Mouse (Mus musculus) stomach, postnatal 0 days (tissue): ENCODE results near the gene Chn2. TPM values are rescaled to one million over a fixed set of nuclear protein-coding genes. Genes with fewer than 3 reads are reported as not detected.
A peak's percentile ranks its signal among the peaks of the same experiment; 100 is the strongest.

Experiments
- ATAC-seq: fragments of 200-750 bp; cut with Nextera tagmentation; 2 replicates; pipeline ENCODE4 v1.8.0; 2017; ENCODE audit not compliant: low FRiP score, low TSS enrichment
- DNase-seq: peaks from one replicate; pipeline ENCODE4 v3.0.0-alpha.2; 2016; ENCODE audit warnings: low spot score
- H3K27ac ChIP-seq: fragments of 300-500 bp; sonication (generic); replicated peaks from 2 replicates; pipeline ENCODE4 v1.5.1; 2014; ENCODE audit warnings: mild to moderate bottlenecking, control low read depth
- H3K27me3 ChIP-seq: fragments of 300-500 bp; sonication (generic); 2 replicates; pipeline ENCODE4 v1.6.1; 2014; ENCODE audit warnings: low read length; ENCODE audit not compliant: control insufficient read depth, insufficient read depth
- H3K36me3 ChIP-seq: fragments of 300-500 bp; sonication (generic); 2 replicates; pipeline ENCODE4 v1.6.1; 2014; ENCODE audit warnings: low read length, mixed read lengths; ENCODE audit not compliant: control insufficient read depth, insufficient read depth
- H3K4me1 ChIP-seq: fragments of 300-500 bp; sonication (generic); replicated peaks from 2 replicates; pipeline ENCODE4 v1.6.1; 2014; ENCODE audit warnings: antibody characterized with exemption; ENCODE audit not compliant: control insufficient read depth, insufficient read depth
- H3K4me2 ChIP-seq: fragments of 300-500 bp; sonication (generic); replicated peaks from 2 replicates; pipeline ENCODE4 v1.6.1; 2014; ENCODE audit warnings: low read depth, mild to moderate bottlenecking, control low read depth, moderate library complexity
- H3K4me3 ChIP-seq: fragments of 300-500 bp; sonication (generic); 2 replicates; pipeline ENCODE4 v1.5.1; 2014; ENCODE audit warnings: low read depth, low read length, control low read depth
- H3K9ac ChIP-seq: fragments of 300-500 bp; sonication (generic); 2 replicates; pipeline ENCODE4 v1.6.1; 2014; ENCODE audit warnings: mild to moderate bottlenecking, low read length, control low read depth, mixed read lengths
- H3K9me3 ChIP-seq: fragments of 300-500 bp; sonication (generic); 2 replicates; pipeline ENCODE4 v1.6.1; 2016; ENCODE audit warnings: low read length; ENCODE audit not compliant: control insufficient read depth
- CTCF ChIP-seq: IDR thresholded peaks from 2 replicates; pipeline ENCODE4 v1.5.1; 2016; ENCODE audit warnings: antibody characterized with exemption, low read depth, mild to moderate bottlenecking, moderate library complexity
- EP300 ChIP-seq: optimal IDR thresholded peaks from 2 replicates; pipeline ENCODE3; 2016; ENCODE audit warnings: antibody characterized with exemption
- WGBS: fragments of 180-500 bp; shearing (Covaris S2); extraction: QIAGEN DNeasy Blood & Tissue Kit; methylation state at CpG from one replicate; pipeline ENCODE4 v1.1.7; 2014; 5-methylcytosine and 5-hydroxymethylcytosine counted together
- polyA plus RNA-seq: library from polyadenylated mRNA; unstranded; fragments of >200 nt; fragmentation: Nextera tagmentation; extraction: Ambion mirVana; gene quantifications from 2 replicates; pipeline ENCODE4 v1.2.1, GENCODE M21; 2015

Chn2 gene
- polyA plus RNA-seq, 1 experiment from 2014 or later, result 19.1 TPM

DNA sequence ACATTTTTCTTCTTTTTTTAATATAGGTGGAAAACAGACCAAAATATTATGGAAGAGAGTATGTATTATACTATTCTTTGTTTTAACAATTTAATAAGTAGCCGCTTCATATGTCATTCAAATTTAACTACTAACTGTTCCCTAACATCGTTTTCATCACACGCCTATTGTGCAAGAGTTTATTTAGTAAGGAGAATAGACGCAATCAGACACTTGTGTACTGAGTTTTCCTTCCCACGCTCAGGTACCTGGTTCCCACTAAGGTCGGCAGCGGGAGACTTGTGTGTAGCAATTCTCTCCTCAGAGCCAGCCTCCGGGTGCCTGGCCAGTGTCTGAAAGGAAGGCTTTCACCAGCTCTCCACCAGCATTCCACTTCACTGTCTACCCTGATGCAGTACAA, 176.3 kb downstream of the Chn2 start:
- Histone ChIP-seq H3K9me3 (no peaks in the 10 kb centered on the region), H3K27me3 (no peaks in the 10 kb centered on the region), H3K36me3 (no peaks in the 10 kb centered on the region), H3K27ac (no peak overlapping the region), H3K4me1 (no peaks in the 10 kb centered on the region), H3K4me3 (no peak overlapping the region), H3K9ac (no peak overlapping the region), H3K4me2 (no peak overlapping the region)
- TF ChIP-seq EP300, result no peak
- no peak for TF ChIP-seq CTCF
- 77% methylated on average over 8 of the region's 8 CpGs for WGBS
- DNase-seq (no peak), ATAC-seq (no peak)

GRCm38 (mm10) chr6:54216512-54216911, 177.2 kb downstream of the Chn2 start:
- no peak for DNase-seq
- TF ChIP-seq CTCF, result no peak
- no peak for ATAC-seq
- Histone ChIP-seq H3K36me3 (no peaks in the 10 kb centered on the region; the same call in 1 of the 2 replicates), H3K4me1 (no peaks in the 10 kb centered on the region), H3K27me3 (no peaks in the 10 kb centered on the region), H3K4me3 (no peak overlapping the region), H3K4me2 (no peak overlapping the region), H3K9ac (no peak overlapping the region), H3K27ac (no peak overlapping the region), H3K9me3 (no peaks in the 10 kb centered on the region)
- 78% methylated on average over 5 of the region's 5 CpGs for WGBS

GRCm38 (mm10) chr6:54220124-54220523, 180.8 kb downstream of the Chn2 start:
- H3K4me1 ChIP-seq, result no peaks in the 10 kb centered on the region
- DNase-seq (no peak), ATAC-seq (no peak)
- H3K9me3 ChIP-seq, result no peaks in the 10 kb centered on the region
- H3K27me3 ChIP-seq, result no peaks in the 10 kb centered on the region
- no peak overlapping the region for H3K4me2 ChIP-seq
- TF ChIP-seq EP300 (no peak), CTCF (no peak)
- H3K9ac ChIP-seq, result no peak overlapping the region
- H3K4me3 ChIP-seq, result no peak overlapping the region
- 72% methylated on average over 14 of the region's 14 CpGs for WGBS
- no peak overlapping the region for H3K27ac ChIP-seq
- H3K36me3 ChIP-seq, result no peaks in the 10 kb centered on the region; the same call in none of the 2 replicates

DNA sequence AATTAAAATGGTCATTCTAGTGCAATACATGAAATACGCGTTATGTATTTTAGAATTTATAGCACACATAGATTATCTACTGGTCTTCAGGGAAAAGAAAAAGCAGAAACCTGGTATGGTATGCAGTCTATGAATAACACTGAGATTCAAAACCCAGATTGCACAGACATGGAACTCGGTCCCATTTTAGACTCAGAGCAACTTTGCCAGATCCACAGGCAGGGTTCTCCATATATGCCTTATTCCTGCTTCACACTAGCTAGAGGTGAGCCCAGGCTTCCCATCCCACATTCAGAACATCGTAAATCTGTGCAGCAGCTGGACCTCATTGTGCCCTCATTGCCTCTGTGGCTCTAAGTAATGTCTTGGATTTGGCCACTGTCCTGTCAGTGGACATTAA, 184.2 kb downstream of the Chn2 start:
- TF ChIP-seq EP300, result no peak
- no peak for TF ChIP-seq CTCF
- H3K9me3 ChIP-seq, result no peaks in the 10 kb centered on the region
- no peaks in the 10 kb centered on the region for H3K27me3 ChIP-seq
- WGBS, result 87% methylated on average over 4 of the region's 4 CpGs
- H3K36me3 ChIP-seq, result no peaks in the 10 kb centered on the region; the same call in none of the 2 replicates
- DNase-seq (no peak), ATAC-seq (no peak)
- H3K4me3 ChIP-seq, result no peak overlapping the region
- H3K4me1 ChIP-seq, result no peaks in the 10 kb centered on the region
- no peak overlapping the region for H3K27ac ChIP-seq
- no peak overlapping the region for H3K9ac ChIP-seq
- H3K4me2 ChIP-seq, result no peak overlapping the region

GRCm38 (mm10) chr6:54224325-54224724, 185.0 kb downstream of the Chn2 start:
- no peak for ATAC-seq
- Histone ChIP-seq H3K9me3 (no peaks in the 10 kb centered on the region), H3K4me1 (no peaks in the 10 kb centered on the region), H3K4me3 (no peak overlapping the region), H3K4me2 (no peak overlapping the region), H3K27me3 (no peaks in the 10 kb centered on the region), H3K27ac (no peak overlapping the region), H3K36me3 (no peaks in the 10 kb centered on the region; the same call in none of the 2 replicates), H3K9ac (no peak overlapping the region)
- 81% methylated on average over 11 of the region's 11 CpGs for WGBS
- no peak for TF ChIP-seq CTCF
- TF ChIP-seq EP300, result no peak
- no peak for DNase-seq

DNA sequence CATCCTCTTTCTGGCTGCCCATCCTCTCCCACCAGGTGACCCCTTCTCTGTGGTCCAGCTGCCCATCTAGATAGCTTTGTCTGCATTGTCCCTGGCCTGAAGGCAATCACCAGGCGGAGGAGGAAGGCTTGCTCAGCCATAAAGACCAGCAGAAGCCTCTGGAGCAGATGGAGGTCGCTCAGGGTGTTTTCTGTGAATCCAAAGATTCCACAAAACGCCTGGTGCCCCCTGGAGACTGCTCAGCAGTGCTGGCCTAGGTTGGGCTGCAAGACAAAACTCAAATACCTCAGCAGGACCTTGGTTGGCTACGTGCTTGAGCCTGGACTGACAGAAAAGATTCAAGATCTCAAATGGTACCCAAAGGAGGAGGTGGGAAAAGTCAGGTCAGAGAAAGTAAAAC, 186.0 kb downstream of the Chn2 start:
- no peak for ATAC-seq
- H3K9me3 ChIP-seq, result no peaks in the 10 kb centered on the region
- no peaks in the 10 kb centered on the region; the same call in none of the 2 replicates for H3K36me3 ChIP-seq
- no peak for DNase-seq
- no peaks in the 10 kb centered on the region for H3K4me1 ChIP-seq
- H3K4me2 ChIP-seq, result no peak overlapping the region
- no peak overlapping the region for H3K4me3 ChIP-seq
- no peak overlapping the region for H3K9ac ChIP-seq
- H3K27ac ChIP-seq, result no peak overlapping the region
- WGBS, result 56% methylated on average over 4 of the region's 4 CpGs
- H3K27me3 ChIP-seq, result no peaks in the 10 kb centered on the region
- TF ChIP-seq EP300 (no peak), CTCF (peak; percentile 45; the same call in 1 of the 2 replicates)
